Mouse (Mus musculus): ENCODE results near the gene AW551984. TPM values are rescaled to one million over a fixed set of nuclear protein-coding genes. Genes with fewer than 3 reads are reported as not detected.

Gene AW551984
- 1 to 10 TPM; 3.3 to 4.1 TPM for total RNA-seq (2021)
- long read RNA-seq, experiment 1, full-length matches to known transcripts: 2 of 7 reads
- long read RNA-seq, experiment 1, partial matches to known transcripts: 4 of 7 reads
- long read RNA-seq, experiment 1, other reads (novel, unspliced or antisense): 1 of 7 reads
- long read RNA-seq, experiment 2, full-length matches to known transcripts: 1 of 1 reads
- long read RNA-seq, experiment 2, partial matches to known transcripts: 0 of 1 reads
- long read RNA-seq, experiment 2, other reads (novel, unspliced or antisense): 0 of 1 reads

- H3K27ac ChIP-seq: 0 out of 2 replicates have a peak within 1 kb of the TSS, but pooled peaks have one; percentile 18
- H3K4me3 ChIP-seq: peak within 1 kb of the TSS; percentile 43
- TF ChIP-seq CTCF (conservative IDR thresholded peaks at IDR 0.05): no peak
- DNase-seq (ENCODE audit: low spot score in 2 of 2): no peak
These were observed at the start of gene AW551984 for GRCm38 (mm10) chr9:39603999-39604453. AW551984 (minus strand) TSS chr9:39604403.

- no peak overlapping the region for H3K27ac ChIP-seq
- no peak for DNase-seq (ENCODE audit: low spot score in 2 of 2)
- no peak overlapping the region for H3K4me3 ChIP-seq
- TF ChIP-seq CTCF (conservative IDR thresholded peaks at IDR 0.05): no peak
These were observed 43.2 kb upstream of the AW551984 start for GRCm38 (mm10) chr9:39647382-39647781.

- Histone ChIP-seq H3K27ac (no peak within 1 kb of the TSS), H3K4me3 (no peak within 1 kb of the TSS)
- no peak for TF ChIP-seq CTCF (conservative IDR thresholded peaks at IDR 0.05)
- DNase-seq (ENCODE audit: low spot score in 2 of 2): no peak
These were observed 40.6 kb upstream of the AW551984 start, which contains the start of gene Olfr961 for GRCm38 (mm10) chr9:39644785-39645184. Olfr961 (plus strand) TSS chr9:39645085.

- Histone ChIP-seq H3K27ac (peak overlapping the region; percentile 83), H3K4me3 (no peak overlapping the region)
- peak; percentile 48 to 66 for DNase-seq (ENCODE audit: low spot score in 2 of 2)
These were observed 29.9 kb upstream of the AW551984 start for GRCm38 (mm10) chr9:39633913-39634594.

GRCm38 (mm10) chr9:39629069-39629468 is 24.9 kb upstream of the AW551984 start:
- no peak overlapping the region for H3K4me3 ChIP-seq
- DNase-seq (ENCODE audit: low spot score in 2 of 2): no peak
- TF ChIP-seq CTCF (conservative IDR thresholded peaks at IDR 0.05): no peak
- H3K27ac ChIP-seq: no peak overlapping the region

More at GRCm38 (mm10) chr9:39633913-39634594, 29.9 kb upstream of the AW551984 start:
- TF ChIP-seq CTCF (conservative IDR thresholded peaks at IDR 0.05): no peak

- H3K4me3 ChIP-seq: no peak overlapping the region
- no peak for TF ChIP-seq CTCF (conservative IDR thresholded peaks at IDR 0.05)
- no peak for DNase-seq (ENCODE audit: low spot score in 2 of 2)
- no peak overlapping the region for H3K27ac ChIP-seq
These were observed 20.5 kb upstream of the AW551984 start for GRCm38 (mm10) chr9:39624711-39625110.

GRCm38 (mm10) chr9:39623783-39624182 is 19.6 kb upstream of the AW551984 start:
- DNase-seq (ENCODE audit: low spot score in 2 of 2): no peak
- TF ChIP-seq CTCF (conservative IDR thresholded peaks at IDR 0.05): no peak
- Histone ChIP-seq H3K27ac (no peak overlapping the region), H3K4me3 (no peak overlapping the region)

- no peak for DNase-seq (ENCODE audit: low spot score in 2 of 2)
- H3K27ac ChIP-seq: no peak within 1 kb of the TSS
- H3K4me3 ChIP-seq: no peak within 1 kb of the TSS
- TF ChIP-seq CTCF (conservative IDR thresholded peaks at IDR 0.05): no peak
These were observed 16.9 kb upstream of the AW551984 start, which contains the start of gene Olfr960 for GRCm38 (mm10) chr9:39621073-39621472. Olfr960 (plus strand) TSS chr9:39621373.

GRCm38 (mm10) chr9:39611953-39612352 is 7.8 kb upstream of the AW551984 start:
- no peak overlapping the region for H3K4me3 ChIP-seq
- TF ChIP-seq CTCF (conservative IDR thresholded peaks at IDR 0.05): peak; percentile 91
- DNase-seq (ENCODE audit: low spot score in 2 of 2): peak in 1 of 2 experiments; percentile 52
- no peak overlapping the region for H3K27ac ChIP-seq

GRCm38 (mm10) chr9:39610355-39610754 is 6.2 kb upstream of the AW551984 start, which contains the start of gene Olfr148:
Olfr148 (plus strand) TSS chr9:39610655.
- TF ChIP-seq CTCF (conservative IDR thresholded peaks at IDR 0.05): no peak
- Histone ChIP-seq H3K27ac (no peak within 1 kb of the TSS), H3K4me3 (no peak within 1 kb of the TSS)
- DNase-seq (ENCODE audit: low spot score in 2 of 2): no peak

- DNase-seq (ENCODE audit: low spot score in 2 of 2): no peak
These were observed 4.3 kb upstream of the AW551984 start for GRCm38 (mm10) chr9:39608497-39608896.

GRCm38 (mm10) chr9:39603333-39603845 is 814 bp downstream of the AW551984 start:
- no peak for DNase-seq (ENCODE audit: low spot score in 2 of 2)
- Histone ChIP-seq H3K4me3 (peak overlapping the region; percentile 43), H3K27ac (0 out of 2 replicates have a peak overlapping the region, but pooled peaks have one; percentile 18)
- no peak for TF ChIP-seq CTCF (conservative IDR thresholded peaks at IDR 0.05)

More at GRCm38 (mm10) chr9:39608497-39608896, 4.3 kb upstream of the AW551984 start:
- TF ChIP-seq CTCF (conservative IDR thresholded peaks at IDR 0.05): no peak
- H3K4me3 ChIP-seq: no peak overlapping the region
- no peak overlapping the region for H3K27ac ChIP-seq

Measured in layer of hippocampus, adult 2 months (tissue).